Mouse (Mus musculus) skeletal muscle tissue, adult 2 months (tissue): Measurements from ENCODE around the gene Itsn1.

ENCODE experiments used
- DNase-seq: peaks from one replicate; pipeline ENCODE4 v3.0.0-alpha.2; 2012; ENCODE audit warnings: low read depth, low spot score

Itsn1 gene

GRCm38 (mm10) chr16:91905987-91906386 lies 176.9 kb downstream of the Itsn1 start:
- no peak for DNase-seq

GRCm38 (mm10) chr16:91906672-91907071 lies 177.6 kb downstream of the Itsn1 start:
- no peak for DNase-seq

GRCm38 (mm10) chr16:91907158-91907557 lies 178.1 kb downstream of the Itsn1 start:
- DNase-seq: no peak

- DNase-seq: no peak
Measured at GRCm38 (mm10) chr16:91909569-91910335, 180.7 kb downstream of the Itsn1 start.

GRCm38 (mm10) chr16:91917631-91918096 lies 188.6 kb downstream of the Itsn1 start:
- DNase-seq: peak; percentile 75

GRCm38 (mm10) chr16:91918461-91918860 lies 189.4 kb downstream of the Itsn1 start:
- no peak for DNase-seq

- DNase-seq: no peak
Measured at GRCm38 (mm10) chr16:91919056-91919455, 190.0 kb downstream of the Itsn1 start.

- no peak for DNase-seq
Measured at GRCm38 (mm10) chr16:91921340-91921739, 192.3 kb downstream of the Itsn1 start.

GRCm38 (mm10) chr16:91922939-91923338 lies 193.9 kb downstream of the Itsn1 start:
- DNase-seq: no peak

GRCm38 (mm10) chr16:91924426-91924825 lies 195.3 kb downstream of the Itsn1 start:
- DNase-seq: no peak

- DNase-seq: no peak
Measured at GRCm38 (mm10) chr16:91927911-91928630, 199.0 kb downstream of the Itsn1 start.

GRCm38 (mm10) chr16:91931078-91932013 lies 202.3 kb downstream of the Itsn1 start:
- peak; percentile 97 for DNase-seq

- DNase-seq: no peak
Measured at GRCm38 (mm10) chr16:91932082-91932690, 203.1 kb downstream of the Itsn1 start.

GRCm38 (mm10) chr16:91932843-91933518 lies 203.9 kb downstream of the Itsn1 start:
- DNase-seq: no peak

GRCm38 (mm10) chr16:91935108-91935507 lies 206.0 kb downstream of the Itsn1 start:
- no peak for DNase-seq

- no peak for DNase-seq
Measured at GRCm38 (mm10) chr16:91935726-91936125, 206.6 kb downstream of the Itsn1 start.

GRCm38 (mm10) chr16:91936340-91937030 lies 207.4 kb downstream of the Itsn1 start:
- DNase-seq: peak; percentile 73

- no peak for DNase-seq
Measured at GRCm38 (mm10) chr16:91937281-91937680, 208.2 kb downstream of the Itsn1 start.

GRCm38 (mm10) chr16:91938141-91938540 lies 209.1 kb downstream of the Itsn1 start:
- no peak for DNase-seq

- no peak for DNase-seq
Measured at GRCm38 (mm10) chr16:91940726-91941125, 211.6 kb downstream of the Itsn1 start.
